Mouse (Mus musculus) cerebellum, adult 11 months (tissue): ENCODE results near the gene Cnksr3.

ENCODE experiments used
- DNase-seq: peaks from one replicate; pipeline ENCODE4 v3.0.0; 2022

The Cnksr3 gene

DNA sequence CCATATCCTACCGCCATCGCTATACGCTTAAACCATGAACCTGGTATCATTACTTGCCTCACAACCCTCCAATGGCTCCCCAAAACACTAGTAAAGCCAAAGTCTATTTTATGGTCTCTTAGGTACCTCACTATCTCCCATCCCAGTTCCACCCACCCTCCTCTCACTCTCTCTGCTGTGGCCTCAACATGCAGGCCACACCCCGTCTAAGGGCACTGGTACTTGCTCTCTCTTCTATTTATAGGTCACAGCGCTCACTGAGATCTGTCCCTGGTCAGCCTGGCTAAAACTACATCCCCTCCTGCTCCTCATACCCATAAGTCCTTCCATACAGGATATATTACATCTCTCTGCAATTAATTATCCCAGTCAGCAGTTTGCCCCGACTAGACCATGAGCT is 16.1 kb downstream of the Cnksr3 start:
- DNase-seq = no peak

DNA sequence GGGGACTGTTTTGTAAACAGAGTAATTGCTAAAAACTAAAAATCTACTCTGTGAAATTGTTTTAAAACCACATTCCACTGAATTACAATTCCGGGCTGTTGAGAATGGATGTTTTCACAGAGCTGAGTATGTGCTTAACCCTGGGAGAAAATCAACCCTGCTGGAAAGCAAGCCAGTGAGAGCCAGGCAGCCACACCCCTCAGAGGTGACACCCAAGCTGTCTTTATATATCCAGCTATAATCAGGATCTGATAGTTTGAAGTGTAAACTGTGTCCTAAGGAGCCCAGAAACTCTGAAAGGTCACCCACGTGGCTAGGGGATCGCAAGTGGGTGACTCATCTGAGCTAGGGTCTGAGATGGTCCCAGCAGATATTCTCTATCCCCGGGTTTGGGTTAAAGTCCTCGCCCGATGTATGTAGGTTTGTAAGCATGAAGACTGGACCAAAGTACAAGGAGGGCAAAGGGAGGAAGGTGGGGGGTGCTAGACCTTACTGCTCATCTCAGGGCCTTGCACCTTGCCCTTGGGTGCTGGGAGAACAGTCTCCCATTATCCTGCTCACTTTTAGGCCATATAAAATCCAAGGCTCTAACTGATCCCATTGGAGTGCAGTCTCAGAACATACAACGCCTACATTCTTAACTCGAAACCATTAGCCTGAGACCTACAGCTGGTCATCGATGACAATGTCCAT is 20.2 kb downstream of the Cnksr3 start:
- no peak for DNase-seq

DNA sequence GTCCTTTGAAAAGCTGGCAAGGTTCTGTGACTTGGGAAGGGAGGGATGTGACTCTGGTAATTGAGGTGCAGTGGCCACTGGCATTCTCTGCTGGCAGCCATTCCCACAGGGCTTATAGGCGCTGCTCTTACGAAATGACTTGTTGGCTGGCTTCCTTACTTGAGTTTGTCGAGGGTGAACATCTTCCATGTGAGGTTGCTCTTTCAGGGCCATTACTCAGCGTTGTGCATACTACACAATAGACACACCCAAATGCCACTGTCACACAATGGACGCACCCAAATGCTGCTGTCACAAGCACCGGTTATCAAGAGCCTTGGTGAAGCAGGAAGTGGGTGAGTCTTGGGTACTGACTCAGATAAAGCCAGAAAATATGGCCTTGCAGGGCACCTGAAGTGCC is 22.8 kb downstream of the Cnksr3 start:
- DNase-seq = no peak

DNA sequence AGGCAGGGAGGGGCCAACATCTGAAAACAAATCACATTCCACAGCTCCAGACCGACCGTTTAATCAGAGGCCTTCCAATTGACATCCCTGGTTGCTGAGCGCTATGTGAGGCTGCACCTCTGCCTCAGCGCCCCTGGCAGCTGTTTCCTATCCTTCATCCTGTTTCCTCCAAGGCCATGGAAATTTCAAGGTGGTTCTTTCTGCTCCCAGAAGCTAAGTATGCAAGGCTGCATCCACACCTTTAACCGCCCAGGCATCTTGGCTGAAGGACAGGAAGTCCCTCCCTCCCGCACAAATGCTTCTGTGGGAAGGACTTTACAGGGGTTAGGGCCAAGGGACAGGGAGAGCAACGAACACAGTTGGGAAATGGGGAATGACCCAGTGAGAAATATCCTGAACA is 24.2 kb downstream of the Cnksr3 start:
- no peak for DNase-seq

DNA sequence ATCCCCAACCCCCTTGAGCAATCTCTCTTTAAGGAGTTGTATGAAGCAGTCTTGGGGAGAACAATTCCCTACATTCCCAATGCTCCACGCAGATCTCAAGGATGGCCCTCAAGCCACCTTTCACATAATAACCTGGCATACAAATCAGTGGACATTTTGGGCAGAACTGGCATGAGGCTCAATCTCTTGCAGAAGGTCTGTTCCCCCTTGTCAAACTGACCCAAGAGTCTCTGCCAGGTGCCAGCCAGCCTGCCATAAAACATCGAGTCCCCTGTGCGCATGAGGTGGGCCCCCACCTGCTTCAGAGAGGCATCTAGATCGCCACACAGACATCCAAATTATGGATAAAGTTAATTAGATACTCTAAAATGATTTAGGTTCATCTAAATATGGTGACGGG is 25.0 kb downstream of the Cnksr3 start:
- DNase-seq = no peak

DNA sequence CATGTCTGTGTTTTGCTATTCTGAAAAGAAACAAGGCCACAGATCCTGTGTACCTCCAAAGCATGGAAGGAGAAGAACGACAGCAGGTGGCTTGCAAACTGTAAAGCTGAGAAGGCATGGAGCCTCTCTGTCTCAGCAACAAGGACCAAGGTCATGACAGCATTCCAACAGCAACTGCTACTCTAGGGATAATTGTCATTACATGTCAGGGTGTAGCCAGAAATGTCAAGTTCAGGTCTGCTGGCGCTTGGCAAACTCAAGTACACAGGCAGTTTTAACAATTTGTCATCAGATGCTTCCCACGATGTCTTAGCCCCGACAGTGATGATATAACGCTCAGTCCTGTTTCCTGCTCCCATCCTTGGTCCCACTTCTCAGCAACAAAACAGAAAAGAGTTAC is 26.0 kb downstream of the Cnksr3 start:
- DNase-seq = no peak

DNA sequence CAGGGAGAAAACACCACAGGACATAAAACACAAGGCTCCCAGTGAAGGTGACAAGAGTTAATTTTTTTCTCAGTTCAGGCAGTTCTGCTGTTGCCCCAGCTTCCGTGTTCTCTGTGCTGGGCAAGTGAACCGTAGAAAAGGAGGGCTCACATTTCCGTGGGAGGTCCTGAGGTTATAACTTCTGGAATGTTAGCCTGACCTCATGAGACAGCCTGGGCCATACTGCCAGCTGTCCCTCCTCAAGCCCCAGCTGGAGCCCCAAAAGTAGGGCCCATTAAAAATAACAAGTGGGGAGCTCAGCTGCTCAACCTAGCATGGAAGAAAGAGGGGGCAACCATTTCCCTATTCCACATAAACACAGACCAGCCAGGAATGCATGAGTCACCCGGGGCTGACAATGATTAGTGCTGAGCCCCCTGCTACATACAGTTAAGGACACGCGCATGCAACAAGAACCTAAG is 28.8 kb downstream of the Cnksr3 start:
- no peak for DNase-seq

DNA sequence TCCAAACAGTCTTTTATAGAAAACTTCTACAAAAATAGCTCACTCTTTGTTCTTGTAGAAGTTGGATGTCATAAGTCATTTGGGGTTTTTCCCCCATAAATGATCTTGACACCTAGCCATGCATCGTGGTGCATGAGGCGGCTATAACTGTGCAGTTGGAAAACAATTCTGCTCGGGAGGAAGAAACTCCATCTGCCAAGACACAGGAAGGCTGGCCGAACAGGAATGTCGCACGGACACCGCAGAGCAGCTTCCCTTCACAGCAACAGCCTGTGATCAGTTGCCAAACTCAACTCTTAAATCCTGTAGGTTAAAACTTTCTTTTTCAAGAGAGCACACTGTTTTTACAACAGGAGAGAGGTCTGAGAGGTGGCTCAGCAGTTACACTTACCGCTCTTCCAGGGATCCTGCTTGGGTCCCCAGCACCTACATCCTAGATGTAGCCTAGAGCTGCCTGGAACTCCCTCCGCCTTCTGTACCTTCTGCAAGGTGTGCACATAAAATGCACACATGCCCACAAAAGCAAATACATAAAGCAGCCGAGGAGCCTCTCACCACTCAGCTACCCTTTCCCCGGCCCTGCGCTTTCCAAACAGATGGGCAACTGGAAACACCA is 29.4 kb downstream of the Cnksr3 start:
- peak; percentile 61 for DNase-seq

DNA sequence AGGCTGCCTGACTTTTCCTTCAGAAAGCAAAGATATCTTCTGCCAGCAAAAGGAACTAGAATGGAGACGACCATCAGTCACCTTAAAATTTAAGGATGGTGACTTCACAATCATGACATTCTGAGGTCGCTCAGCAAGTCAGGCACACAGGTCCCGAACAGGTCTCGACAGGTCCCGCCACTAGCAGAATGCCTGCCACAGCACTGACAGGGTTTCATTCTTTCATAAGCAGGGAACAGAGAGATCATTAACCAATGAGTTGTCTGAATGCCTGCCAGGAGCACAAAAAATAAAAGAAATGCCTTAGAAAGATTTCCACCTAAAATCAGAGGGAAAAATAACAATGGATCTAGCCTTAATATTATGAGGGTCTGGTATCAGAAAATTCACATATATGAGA is 31.7 kb downstream of the Cnksr3 start:
- DNase-seq = no peak

DNA sequence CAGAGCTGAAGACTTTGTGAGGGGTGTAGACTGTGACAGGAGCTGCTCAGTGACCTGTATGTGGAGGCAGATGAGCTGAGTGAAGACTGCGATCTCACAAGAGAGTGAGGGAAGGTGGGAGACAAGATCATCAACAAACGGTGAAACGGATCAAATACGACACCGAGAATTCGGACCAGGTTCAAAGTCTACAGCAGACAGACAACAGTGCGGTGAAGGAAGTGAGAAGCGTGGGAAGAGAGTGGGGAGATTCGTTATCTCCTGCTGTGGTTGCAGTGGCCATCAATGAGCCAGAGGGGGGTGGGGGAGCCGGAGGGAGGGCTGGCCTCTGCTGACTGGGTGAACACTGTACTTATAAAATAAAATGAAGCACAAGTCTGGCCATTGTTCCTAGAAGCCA is 33.5 kb downstream of the Cnksr3 start:
- no peak for DNase-seq

DNA sequence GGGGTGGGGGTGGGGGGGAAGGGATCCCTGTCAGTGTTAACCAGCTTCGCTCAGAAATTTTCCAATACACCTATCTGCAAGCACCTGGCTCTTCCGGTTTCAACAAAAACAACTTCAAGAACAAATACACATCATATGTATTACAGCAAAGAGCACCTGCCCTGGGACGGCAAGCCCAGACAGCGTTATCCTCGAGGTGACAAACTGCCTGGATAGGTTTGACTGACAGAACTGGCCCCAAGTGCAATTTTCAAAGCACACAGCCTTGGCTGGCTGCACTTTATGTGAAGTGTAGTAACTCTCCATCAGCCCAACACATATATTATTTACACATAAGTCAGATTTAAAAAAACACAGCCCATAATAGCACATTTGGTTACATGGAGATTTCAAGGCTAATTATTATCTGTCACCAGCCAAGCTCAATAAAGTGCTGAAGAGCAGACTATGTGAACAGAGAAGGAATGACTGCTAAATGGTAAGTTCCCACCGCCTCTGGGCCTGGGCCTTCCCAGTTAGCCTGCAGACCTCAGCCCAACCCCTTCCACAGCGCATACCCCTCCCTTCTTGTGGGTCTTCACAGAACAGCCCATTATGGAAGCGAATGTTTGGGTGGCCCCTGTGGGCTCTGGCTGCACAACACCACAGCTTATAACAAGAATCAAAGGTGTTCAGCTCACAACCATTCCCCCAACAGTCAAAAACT is 35.7 kb downstream of the Cnksr3 start:
- no peak for DNase-seq

DNA sequence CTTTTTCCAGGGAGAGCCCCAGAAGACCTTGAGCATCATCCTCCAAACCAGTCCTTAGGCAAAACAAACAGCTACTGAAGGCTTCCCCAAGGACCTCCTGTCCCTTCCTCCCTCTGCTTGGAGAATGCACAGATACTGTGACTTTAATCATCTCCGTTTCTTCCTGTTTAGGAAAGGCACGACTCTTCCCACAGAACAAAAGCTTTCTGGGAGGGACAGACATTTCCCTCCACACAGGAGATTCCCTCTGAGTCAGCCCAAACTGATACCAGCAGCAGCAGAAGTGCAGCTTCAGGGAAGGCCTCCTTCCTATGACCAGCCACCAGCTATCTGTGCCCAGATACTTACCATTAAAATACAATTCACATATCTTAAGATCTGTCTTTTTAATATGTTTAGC is 37.6 kb downstream of the Cnksr3 start:
- no peak for DNase-seq

DNA sequence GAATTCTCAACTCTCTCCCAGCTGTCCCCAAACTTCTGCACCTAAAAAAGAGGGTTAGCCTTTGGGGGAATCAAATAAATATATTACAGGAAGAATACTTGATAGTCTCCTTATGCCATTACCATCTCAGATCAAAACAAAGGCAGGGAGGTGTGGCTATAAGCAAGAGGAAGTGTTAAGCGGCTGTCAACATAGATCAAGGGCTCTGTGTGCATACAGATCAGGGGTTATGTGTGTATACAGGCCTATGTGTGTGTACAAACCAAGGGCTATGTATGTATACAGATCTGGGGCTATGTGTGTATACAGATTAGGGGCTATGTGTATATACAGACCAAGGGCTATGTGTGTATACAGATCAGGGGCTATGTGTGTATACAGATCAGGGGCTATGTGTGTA is 38.9 kb downstream of the Cnksr3 start:
- no peak for DNase-seq

DNA sequence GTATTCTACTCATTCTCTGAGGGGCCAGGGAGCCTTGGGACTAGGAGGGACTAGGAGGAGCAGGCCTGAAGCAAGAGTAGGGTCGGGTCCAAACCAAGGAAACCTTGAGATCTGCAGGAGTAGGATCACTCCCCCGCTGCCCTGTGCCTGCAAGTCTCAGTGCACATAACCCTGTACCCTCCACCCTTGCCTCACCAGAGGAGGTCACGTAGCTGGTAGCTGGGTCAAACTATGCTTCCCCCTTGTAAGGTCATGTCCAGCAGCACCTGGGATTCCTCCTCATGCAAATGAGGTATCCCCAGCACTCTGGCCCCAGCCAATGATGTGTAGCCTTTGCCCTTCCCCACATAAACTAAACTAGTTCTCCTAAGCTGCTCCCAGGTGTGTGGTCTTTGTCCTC is 41.6 kb downstream of the Cnksr3 start:
- no peak for DNase-seq

DNA sequence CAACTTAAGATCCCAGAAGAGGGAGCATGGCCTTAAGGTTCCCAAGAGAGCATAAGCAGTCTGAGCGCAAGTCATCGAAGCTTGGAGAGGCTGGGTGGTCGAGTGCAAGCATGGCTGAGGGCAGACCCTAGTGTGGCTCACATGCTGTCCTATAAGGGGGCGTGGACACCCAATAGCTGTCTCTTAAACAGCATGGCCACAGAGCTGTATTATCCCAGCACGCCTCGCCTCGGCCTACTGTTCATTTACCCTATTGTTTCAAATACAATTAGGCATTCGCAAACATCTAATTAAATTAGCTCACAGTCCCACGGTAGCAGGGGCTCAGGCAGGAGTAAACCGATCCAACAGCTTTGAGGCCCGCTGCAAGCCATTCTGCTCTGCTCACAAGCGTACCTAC is 49.0 kb downstream of the Cnksr3 start:
- no peak for DNase-seq

DNA sequence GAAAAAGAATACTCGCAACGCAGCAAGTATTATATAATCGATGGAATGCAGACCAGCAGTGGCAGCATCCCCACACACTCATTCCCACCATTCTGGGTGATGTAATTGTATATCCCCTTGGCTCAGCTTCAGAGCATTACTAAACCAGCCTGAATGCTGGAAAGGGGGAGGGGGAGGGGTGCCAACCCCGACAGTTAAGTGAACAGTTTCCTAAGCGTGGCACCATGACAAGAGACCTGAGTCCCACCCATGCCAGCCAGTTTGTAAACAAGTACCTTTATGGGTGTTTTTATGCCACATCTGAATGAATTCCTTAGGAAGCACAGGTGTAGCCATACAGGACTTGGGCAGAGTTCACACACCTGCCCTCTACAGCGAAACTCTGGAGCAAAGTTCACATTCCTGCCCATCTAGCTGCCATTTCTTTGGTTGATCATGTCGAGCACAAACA is 53.0 kb downstream of the Cnksr3 start:
- DNase-seq = no peak

DNA sequence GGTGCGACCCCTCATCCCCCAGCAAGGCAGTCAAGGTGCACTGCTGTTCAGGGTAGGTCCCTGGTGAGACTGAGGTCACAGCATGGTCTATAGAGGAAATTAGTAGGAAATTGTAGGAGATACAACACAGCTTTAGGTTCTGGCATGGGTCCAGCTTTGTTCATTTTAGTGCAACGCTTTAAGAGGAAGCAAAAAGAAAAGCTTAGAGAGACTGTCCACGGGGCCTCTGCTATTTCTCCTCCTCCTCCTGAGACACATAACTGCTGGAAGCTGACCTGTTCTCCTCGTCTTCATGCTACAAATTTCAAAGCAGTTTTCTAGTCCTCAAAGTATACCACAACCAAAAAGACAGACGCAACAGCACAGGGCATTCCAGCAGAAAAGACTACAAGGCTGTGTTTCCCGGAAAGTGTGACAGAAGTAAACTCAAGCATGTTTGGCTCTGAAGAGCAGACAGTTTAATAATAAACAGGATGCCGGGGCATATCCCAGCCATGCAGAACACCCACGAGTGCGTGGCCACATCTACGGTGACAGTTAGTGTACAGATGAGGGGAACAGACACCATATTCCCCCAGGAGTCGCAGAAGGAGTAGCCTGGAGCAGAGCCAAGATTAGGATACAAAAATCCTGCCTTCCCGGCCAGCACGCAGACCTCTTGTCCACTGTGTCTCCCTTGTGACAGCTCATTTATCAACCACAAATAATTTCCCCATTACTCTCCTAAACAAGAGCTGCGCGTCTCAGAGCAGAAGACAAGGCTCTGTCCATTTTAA is 53.6 kb downstream of the Cnksr3 start:
- no peak for DNase-seq

DNA sequence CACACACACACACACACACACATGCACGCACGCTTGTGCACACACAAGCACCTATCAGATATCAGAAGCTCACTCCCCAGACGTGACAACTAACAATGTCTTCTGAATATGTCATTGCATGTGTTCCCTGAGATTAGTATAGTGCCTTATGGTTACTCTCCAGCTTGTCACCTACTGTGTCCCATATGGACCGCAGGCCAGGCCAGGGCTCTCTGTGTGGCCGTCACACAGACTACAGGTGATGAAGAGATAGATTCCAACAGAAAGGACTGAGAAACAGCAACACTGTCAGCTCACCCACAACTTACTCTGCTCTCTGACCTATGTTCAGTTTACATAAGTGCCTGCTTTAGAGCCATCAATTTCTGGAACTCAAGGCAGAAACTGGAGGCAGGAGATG is 57.2 kb downstream of the Cnksr3 start:
- no peak for DNase-seq

DNA sequence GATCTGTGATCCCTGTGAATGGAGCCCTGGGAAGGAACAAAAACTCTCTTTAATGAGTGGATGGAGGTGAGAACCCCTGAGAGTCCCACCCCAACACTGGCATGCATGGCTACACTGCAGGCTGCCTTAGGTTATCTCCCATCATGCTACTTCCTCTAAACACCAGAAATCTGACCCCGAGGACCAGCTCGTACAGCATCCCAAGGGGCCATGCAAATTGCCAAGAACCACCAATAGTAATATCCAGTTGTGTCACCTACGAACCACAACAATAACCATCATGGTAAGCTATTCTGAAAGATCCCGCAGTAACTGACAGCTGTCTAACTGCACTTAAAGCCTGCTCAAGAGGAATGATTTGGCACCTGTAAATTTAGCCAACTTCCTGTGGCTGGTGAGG is 59.1 kb downstream of the Cnksr3 start:
- no peak for DNase-seq

DNA sequence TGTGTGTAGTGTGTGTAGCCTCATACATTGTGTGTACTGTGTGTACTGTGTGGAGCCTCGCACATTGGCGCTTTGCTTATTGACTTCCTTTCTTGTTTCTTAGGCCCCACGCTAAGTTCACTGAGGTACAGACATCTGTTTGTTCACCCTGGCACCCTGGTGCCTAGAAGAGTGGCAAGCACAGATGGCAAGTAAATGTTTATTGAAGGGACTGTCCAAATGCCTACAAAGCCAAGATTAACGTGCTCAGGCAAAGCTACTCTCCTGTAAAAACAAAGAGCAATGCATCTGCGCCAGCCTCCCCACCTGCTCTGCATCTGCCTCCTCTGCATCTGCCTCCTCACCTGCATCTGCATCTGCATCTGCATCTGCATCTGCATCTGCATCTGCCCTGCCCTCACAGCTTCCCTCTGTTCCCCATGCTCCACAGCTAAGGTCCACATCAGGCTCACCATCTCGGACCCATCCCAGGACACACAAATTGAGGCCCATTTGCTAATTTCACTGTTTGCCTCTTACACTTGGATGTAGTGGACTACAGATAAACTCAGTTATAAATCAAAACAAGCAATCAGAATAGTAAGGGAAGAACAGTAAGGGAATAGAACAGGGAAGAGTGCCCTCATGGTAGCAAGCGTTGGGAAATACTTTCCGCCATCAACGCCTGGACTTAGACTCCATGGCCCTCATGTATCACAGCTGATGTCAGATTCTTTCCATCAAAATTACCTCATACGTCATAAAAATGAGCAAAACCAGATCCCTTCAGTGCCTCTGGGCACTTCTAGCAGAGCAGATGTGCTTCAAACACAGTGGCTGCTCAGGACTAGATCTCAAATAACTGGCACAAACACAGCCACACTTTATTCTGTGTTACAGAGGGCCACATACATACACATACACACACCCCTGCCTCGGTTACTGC is 62.1 kb downstream of the Cnksr3 start:
- no peak for DNase-seq

DNA sequence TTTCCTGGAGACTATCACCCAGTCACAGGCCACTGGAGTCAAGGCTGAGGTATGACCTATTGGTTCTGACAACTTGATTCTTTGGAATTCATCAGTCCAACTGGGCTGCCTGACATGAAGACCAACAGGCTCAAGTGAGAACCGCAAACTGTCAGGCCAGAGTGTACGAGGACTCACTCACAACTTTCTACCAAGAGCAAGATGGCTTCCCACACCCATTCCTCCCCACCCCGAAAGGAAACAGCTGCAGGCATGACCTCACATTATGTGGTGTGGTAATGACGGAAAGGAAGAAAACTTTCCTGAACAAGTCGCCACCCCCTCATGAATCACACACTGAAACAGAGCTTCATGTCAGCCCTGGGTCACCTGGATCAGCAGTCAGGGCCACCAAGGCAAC is 66.4 kb downstream of the Cnksr3 start:
- no peak for DNase-seq

DNA sequence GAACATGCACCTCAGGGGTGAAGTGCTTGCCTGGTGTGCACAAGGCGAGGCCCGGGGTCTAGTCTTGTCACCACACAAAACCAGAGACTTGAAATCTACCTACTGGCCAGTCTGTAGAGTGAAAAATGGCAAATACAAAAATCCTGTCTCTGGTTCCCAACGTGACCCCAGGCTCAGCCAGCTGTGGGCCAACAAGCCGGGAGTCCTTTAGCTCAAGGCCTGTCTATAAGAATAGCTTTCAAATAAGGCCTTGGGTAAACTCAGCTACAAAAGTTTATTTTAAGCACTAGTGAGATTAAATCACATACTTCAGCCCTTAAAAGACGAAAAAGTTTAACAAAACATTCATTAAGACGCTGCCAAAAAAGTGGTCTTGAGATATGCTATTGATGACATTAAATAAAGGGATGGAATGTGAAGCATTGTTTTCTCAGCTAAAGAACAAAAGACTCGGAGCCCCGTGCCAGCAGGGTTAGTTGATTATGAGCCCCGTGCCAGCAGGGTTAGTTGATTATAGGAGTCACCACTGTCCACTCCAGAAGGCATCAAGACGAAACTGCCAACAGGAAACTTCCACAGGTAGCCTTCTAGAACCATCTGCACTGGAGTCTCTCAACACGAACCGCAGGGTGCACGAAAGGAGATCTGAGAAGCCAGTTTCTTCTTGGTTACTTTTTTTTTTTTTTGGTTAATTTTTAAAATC is 67.8 kb downstream of the Cnksr3 start:
- DNase-seq = no peak
